Mouse (Mus musculus) central nervous system, embryonic 14 days (tissue): Measurements from ENCODE around the gene Ip6k3. TPM values are rescaled to one million over a fixed set of nuclear protein-coding genes. Genes with fewer than 3 reads are reported as not detected.

Source experiments
- polyA plus RNA-seq: library from polyadenylated mRNA; depleted of rRNA; stranded (reverse); fragments of >200 nt; gene quantifications from 2 replicates; pipeline ENCODE4 v1.2.3, GENCODE M21; 2012; rRNA removed

Ip6k3 gene
- polyA plus RNA-seq: 0.18 and 0.21 TPM in 2 replicates

GRCm38 (mm10) chr17:27167545-27167944, at the start of gene Ip6k3:
Ip6k3 (minus strand) TSS chr17:27167795.

DNA sequence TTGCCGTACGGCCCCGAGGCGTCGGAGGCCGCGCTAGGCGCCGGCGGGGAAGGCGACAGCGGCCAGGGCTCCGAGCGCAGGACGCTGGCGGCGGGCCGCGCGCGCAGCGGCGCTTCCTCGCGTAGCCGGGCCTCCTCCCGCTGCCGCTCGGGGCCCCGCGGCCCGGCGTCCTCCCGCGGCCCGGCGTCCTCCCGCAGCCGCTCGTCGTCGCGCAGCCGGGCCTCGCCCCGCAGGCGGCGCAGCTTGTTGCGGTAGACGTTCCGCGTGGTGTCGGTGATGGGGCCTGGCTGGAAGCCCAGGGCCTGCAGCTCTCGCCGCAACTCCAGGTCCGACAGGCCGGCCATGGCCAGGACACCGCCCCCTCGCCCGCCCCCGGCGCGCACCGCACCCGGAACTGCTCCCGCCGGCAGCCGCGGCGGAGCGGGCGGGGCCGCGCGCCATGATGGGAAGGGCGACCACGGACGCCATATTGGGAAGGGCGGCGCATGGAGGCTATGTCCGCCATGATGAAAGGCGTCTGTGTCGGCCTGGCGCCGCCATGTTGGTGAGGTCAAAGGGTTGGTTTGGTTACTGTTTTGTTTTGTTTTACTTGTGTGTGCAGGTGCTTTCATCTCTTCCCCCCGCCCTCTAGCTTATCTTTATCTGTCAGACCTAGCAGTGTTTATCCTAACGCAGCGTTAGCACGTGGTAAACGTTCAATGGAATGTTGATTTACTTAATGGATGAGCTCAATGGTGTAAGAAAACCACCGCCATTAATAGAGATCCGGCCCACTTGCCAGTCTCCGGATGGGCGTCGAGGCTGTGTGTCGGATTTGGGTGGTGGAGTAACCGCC, 36.7 kb upstream of the Ip6k3 start, which contains the start of gene Lemd2:
TSS of gene Lemd2 (minus strand) at position 395 of the 835 bp plus-strand sequence.

GRCm38 (mm10) chr17:27133551-27134141, 33.9 kb downstream of the Ip6k3 start, which contains the start of gene Uqcc2:
Uqcc2 (minus strand) TSS chr17:27133916.

Other genes with a start within 250 kb of the Ip6k3 start
- gene Phf1, start 234.7 kb downstream of the Ip6k3 start, polyA plus RNA-seq: 51.7 and 59.2 TPM in 2 replicates
- 111 and 114 TPM in 2 replicates for gene Cuta, start 228.2 kb downstream of the Ip6k3 start, polyA plus RNA-seq
- gene Syngap1, start 226.5 kb downstream of the Ip6k3 start, polyA plus RNA-seq: 112 and 113 TPM in 2 replicates
- gene Zbtb9, start 194.6 kb downstream of the Ip6k3 start, polyA plus RNA-seq: 22.9 and 25.2 TPM in 2 replicates
- gene Bak1, start 138.8 kb downstream of the Ip6k3 start, polyA plus RNA-seq: 26.3 and 33.4 TPM in 2 replicates
- gene Itpr3, start 110.5 kb downstream of the Ip6k3 start, polyA plus RNA-seq: 2.1 and 4.4 TPM in 2 replicates
- 228 and 249 TPM in 2 replicates for gene Uqcc2, start 33.9 kb downstream of the Ip6k3 start, polyA plus RNA-seq
- gene Lemd2, start 36.7 kb upstream of the Ip6k3 start, polyA plus RNA-seq: 106 and 111 TPM in 2 replicates